Mouse (Mus musculus): Measurements from ENCODE around the gene Spdye4c.

- TF ChIP-seq EP300 (optimal IDR thresholded peaks at IDR 0.05), result no peak
- TF ChIP-seq CTCF (IDR thresholded peaks at IDR 0.05; ENCODE audit: low read depth), result no peak
Observed at GRCm38 (mm10) chr2:128613365-128613764, 22.4 kb downstream of the Spdye4c start.
